Mouse (Mus musculus) embryonic fibroblast, embryonic 13.5 days (primary cell): ENCODE results near the gene Cfap299.

Source experiments
- CTCF ChIP-seq: IDR thresholded peaks from 2 replicates; pipeline ENCODE4 v1.5.1; 2011; ENCODE audit warnings: mild to moderate bottlenecking, control low read depth, low read length, moderate library complexity, borderline replicate concordance; ENCODE audit not compliant: insufficient read depth
- POLR2A ChIP-seq: IDR thresholded peaks from 2 replicates; pipeline ENCODE4 v1.6.1; 2011; ENCODE audit warnings: low read depth, mild to moderate bottlenecking, control low read depth, low read length, moderate library complexity

DNA sequence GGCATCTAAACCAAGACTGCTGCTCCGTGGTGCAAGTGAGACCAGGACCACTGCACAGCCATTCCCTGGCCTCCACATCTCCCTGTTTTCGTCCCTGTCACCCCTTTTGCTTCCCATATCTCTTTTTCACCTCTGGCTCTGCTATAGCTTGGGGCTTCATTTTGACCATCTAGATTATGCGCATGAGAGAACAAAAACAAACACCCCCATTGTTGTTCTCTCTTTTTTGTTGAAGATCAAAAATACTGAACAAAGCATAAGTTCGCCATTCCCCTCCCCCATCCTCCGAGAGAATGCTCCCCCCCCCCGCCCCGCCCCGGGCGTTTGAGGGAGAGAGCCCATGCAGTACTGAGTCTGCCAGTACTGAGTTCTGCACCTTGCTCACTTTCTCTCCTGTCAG is 234.7 kb downstream of the Cfap299 start:
- TF ChIP-seq CTCF = no peak
- TF ChIP-seq POLR2A = no peak
